Mouse (Mus musculus) skeletal muscle tissue, adult 2 months (tissue): ENCODE measurements at regions not wholly inside any gene's neighbourhood (a gene's known extent, or its start where the extent isn't known, plus 50 kb on each side); places are given as distances from the start of the nearest gene placed in this dataset.

Source experiments
- DNase-seq: peaks from one replicate; pipeline ENCODE4 v3.0.0-alpha.2; 2012; ENCODE audit warnings: low read depth, low spot score

- DNase-seq = no peak
Measured at GRCm38 (mm10) chr9:112014796-112015195, 220.9 kb downstream of the Arpp21 start.

DNA sequence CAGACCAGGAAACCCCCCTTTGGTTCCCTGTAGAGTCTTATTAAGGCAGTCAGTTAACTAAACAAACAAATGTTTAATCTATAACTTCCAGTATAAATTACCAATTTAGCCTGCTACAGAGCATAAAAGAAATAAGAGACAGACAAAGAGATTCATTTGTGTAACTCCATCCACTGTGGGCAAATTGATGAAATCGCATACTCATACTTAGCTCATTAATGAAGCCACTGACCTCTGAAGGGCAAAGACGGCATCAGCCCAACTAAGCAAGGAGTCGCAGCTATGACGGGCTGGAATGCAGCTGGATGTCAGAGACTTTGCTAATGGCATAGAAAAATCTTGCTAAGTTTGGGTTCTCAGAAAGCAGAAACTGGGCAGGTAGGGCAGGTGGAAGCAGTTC lies 241.3 kb downstream of the Arpp21 start:
- no peak for DNase-seq

- DNase-seq = no peak
Measured at GRCm38 (mm10) chr9:111993844-111994243, 241.9 kb downstream of the Arpp21 start.

GRCm38 (mm10) chr9:111990060-111990459 lies 245.7 kb downstream of the Arpp21 start:
- DNase-seq = no peak

DNA sequence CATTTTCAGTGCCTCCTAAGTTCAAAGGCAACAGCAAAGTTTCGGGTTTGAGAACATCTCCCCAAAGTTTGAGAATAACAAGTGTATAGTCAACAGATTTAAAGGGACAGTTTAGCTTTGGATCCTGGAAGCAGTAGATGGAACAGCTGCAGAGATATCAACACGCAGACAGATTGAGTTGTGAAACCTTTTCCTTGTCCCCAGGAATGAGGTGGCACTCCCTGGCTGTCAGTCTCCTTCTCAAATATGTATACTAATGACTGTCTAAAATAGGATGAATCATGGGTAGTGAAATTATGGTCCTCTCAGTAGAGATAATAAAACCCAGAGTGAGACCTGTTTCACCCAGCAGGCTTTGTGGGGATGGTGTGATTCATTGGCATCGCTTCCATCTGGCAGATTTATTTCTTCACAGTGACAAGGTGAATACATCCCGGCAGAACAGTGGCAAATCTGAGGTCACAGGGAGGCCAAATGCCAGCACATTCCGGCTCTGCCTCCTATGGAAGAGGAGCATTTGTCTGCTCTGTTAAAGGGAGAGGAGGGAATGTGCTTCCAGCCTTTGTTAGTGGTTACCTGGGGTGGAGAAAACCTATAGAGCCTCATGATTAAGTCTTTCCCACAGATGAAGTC lies 272.2 kb downstream of the Arpp21 start:
- no peak for DNase-seq

DNA sequence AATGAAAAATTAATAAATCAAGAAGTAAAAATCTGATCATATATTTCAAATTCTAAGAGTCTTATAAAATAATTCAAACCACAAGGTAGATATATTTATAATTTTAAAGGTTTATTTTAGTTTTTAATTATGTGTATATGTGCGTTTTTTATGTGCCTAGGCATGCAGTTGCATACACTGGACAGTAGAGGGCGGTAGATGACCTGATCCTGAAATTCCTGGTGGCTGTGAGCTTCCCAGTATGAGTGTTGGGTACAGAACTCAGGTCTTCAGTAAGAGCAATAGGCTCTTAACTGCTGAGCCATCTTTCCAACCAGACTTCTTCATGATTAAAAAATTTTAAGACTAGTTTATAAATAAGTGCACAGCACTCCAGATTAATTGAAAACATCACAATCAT lies 267.7 kb upstream of the Stac start:
- DNase-seq = no peak

DNA sequence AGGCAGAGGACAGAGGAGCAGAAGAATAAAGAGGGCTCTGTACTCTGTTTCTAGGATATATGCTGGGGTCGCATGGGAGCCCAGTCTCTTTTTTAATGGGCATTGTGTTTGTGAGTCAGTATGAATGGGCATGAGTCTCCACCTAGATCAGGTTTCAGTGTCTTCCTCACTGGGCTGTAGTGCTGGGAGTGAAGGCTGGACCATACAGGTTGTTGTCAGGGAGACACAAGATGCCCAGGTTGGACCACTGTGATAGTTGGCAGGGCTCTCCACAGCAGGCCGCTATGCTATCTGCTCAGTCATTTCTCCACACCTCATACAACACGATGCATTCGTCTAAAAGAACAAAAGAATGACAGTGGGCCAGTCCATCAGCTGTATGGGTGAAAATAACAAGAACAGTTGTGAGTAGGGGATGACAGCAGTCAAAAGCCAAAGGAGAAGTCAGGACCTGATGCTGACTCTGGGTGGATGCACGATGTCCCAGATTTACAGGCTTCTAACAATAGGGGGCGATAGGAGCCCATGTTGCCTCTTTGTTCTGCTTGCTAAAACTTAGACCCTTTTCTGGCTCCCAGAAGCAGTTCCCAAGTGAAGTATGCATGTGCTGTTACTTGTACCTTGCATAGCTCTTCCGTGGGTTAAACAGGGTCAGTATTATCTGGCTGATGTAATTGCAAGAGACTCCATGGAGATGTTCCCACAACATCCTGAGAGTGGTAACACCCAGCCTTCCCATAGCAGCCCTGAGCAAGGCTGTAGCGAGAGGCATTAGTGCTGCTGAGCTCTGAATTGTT lies 249.3 kb upstream of the Stac start:
- DNase-seq = no peak

GRCm38 (mm10) chr9:111932455-111932854 lies 242.3 kb upstream of the Stac start:
- no peak for DNase-seq

GRCm38 (mm10) chr9:111918275-111918940 lies 228.3 kb upstream of the Stac start:
- peak; percentile 21 for DNase-seq

DNA sequence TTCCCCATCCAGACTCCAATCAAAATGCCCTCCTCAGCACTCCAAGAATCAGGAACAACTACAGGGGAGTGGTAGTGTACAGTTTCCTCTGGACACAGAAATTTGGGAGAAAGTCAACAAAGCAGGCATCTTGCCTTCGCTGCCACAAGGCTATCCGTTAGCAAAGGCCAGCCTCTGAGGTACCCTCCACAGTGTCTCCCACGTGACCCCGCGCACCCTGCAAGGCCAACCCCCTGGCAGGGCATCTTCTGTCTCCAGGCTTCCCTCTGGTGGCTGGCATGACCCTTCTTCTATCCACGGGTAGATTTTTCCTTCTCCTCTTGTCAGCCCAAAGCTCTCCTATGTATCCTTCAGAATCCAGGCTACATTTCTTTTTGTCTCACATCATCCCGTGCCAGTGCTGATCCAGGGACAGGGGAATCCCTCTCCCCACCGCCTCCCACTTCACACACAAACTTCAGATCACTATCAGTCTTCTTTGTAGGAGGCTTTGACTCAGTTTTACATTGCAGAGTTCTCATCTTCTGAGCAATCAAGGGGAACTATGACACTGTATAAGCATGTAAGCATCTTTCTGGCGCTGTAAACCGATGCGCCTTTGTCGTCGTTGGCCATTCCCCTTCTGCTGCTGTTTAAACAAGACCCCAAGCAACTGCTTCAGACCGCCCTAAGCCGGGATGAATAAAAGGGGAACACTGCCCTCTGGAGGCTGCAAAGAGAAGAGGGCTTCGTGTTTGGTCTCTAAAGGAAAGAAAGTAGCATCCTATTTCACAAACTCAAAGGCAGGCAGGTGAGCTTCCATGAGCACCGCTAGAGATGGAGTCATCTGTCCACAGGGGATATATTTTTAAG lies 226.8 kb upstream of the Stac start:
- no peak for DNase-seq

GRCm38 (mm10) chr9:111908806-111909205 lies 218.7 kb upstream of the Stac start:
- DNase-seq = no peak

- DNase-seq = no peak
Measured at GRCm38 (mm10) chr9:111900196-111900595, 210.0 kb upstream of the Stac start.

- no peak for DNase-seq
Measured at GRCm38 (mm10) chr9:111897626-111898025, 207.5 kb upstream of the Stac start.

- DNase-seq = no peak
Measured at GRCm38 (mm10) chr9:111879710-111880109, 189.6 kb upstream of the Stac start.

GRCm38 (mm10) chr9:111876846-111877245 lies 186.7 kb upstream of the Stac start:
- no peak for DNase-seq

DNA sequence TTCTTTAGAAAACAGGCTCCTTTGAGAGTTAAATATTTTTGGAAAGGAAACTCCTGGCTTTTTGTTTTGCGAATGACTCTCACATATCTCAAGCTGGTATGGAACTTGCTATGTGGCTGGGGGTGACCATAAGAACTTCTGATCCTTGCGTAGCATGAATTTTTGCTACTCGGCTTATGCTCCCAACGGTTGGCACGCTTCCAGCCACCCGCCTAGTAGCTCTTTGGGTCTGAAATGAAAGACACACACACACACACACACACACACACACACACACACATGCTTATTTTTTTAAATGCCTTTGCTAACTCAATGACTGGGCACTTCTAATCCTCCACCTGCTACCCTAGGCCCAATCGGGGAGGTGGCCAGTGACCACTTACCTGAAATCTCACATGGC lies 180.3 kb upstream of the Stac start:
- DNase-seq = no peak

GRCm38 (mm10) chr9:111869801-111870382 lies 179.7 kb upstream of the Stac start:
- DNase-seq = no peak

- no peak for DNase-seq
Measured at GRCm38 (mm10) chr9:111858051-111858450, 167.9 kb upstream of the Stac start.

- no peak for DNase-seq
Measured at GRCm38 (mm10) chr9:111854976-111855375, 164.8 kb upstream of the Stac start.

DNA sequence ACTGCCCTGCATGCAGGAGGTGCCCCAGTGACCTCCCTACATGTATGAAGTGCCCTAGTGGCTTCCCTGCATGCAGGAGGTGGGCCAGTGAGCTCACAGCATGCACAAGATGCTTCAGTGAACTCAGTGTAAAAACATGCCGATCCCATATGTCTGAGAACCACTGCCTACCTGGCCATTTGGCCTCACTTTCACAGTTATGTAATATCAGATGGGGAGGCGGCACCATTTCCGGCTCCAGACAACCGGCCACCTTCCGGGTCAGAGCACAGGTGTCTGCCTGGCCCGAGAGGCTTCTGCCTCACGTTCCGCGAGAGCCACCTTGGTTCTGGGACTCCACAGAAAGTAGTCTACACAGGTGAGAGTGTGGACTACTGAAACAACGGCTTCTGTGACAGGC lies 156.2 kb upstream of the Stac start:
- DNase-seq = no peak

GRCm38 (mm10) chr9:111841151-111841550 lies 151.0 kb upstream of the Stac start:
- no peak for DNase-seq
